Mouse (Mus musculus): ENCODE results near the gene Gnai2. TPM values are rescaled to one million over a fixed set of nuclear protein-coding genes. Genes with fewer than 3 reads are reported as not detected.

The Gnai2 gene
- polyA plus RNA-seq, 1 experiment from 2014 or later = 153 TPM

DNA sequence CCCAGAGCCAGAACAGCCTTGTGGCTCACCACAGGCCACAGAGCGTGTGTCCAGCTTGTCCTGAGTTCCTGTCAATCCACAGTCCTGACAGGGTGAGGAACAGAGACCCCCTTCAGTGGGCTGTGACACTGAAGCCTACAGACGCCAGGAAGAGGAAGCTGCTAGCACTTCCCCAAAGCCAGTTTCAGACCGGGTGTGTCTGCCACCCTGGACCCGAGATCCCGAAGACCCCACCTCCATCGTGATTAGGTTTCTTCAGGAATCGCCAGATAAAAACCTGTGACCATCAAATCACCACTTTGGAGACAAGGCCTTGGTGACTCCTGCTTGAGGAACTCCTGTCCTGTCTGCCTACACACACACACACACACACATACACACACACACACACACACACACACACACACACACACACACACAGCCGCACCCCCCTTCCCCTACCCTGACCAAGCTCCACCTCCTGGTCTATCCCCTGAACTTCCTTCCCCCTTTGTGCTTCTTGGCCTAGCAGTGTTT is 5.1 kb upstream of the Gnai2 start:
- H3K4me3 ChIP-seq (ENCODE audit: low read depth, low read length) = no peak overlapping the region
- H3K4me2 ChIP-seq (ENCODE audit: low read depth, low read length) = no peak overlapping the region
- H3K36me3 ChIP-seq (ENCODE audit: control insufficient read depth, insufficient read depth) = no peaks in the 10 kb centered on the region
- H3K4me1 ChIP-seq (ENCODE audit: control insufficient read depth, low read depth, low read length) = peaks cover 24% of the 10 kb centered on the region
- H3K9ac ChIP-seq (ENCODE audit: low read depth, low read length) = no peak overlapping the region
- H3K27me3 ChIP-seq (ENCODE audit: control insufficient read depth, insufficient read depth, low read depth, low read length) = peaks cover 4% of the 10 kb centered on the region; the same call in 1 of the 2 replicates
- H3K9me3 ChIP-seq (replicated peaks; ENCODE audit: control insufficient read depth, low read length) = no peaks in the 10 kb centered on the region
- ATAC-seq (ENCODE audit: low read depth) = no peak
- peak overlapping the region; percentile 56 for H3K27ac ChIP-seq (ENCODE audit: low read length)
- WGBS (ENCODE audit: insufficient replicate concordance) = 19% methylated on average over 7 of the region's 8 CpGs

DNA sequence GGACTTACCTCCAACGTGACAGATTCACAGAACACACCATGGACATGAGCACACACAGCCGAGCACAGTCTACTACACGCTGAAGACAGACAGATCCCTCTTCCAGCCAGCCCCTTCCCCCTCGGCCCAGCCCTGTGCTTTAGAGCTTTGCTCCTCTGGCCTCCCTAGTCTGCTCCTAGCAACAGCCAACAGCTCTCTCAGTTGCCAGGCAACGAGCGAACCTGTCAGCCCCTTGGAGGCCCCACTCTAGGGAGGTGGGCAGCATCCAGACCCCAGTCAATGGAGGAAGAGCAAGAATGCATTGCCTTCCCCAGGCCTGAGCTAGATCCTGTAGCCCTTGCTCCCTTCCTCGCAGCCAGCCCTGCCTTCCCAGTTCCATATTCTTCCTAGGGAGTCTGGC is 1.9 kb upstream of the Gnai2 start:
- Histone ChIP-seq H3K9ac (ENCODE audit: low read depth, low read length) (no peak overlapping the region), H3K4me3 (ENCODE audit: low read depth, low read length) (no peak overlapping the region), H3K27ac (ENCODE audit: low read length) (no peak overlapping the region), H3K4me2 (ENCODE audit: low read depth, low read length) (no peak overlapping the region), H3K4me1 (ENCODE audit: control insufficient read depth, low read depth, low read length) (peaks cover 28% of the 10 kb centered on the region), H3K36me3 (ENCODE audit: control insufficient read depth, insufficient read depth) (no peaks in the 10 kb centered on the region), H3K9me3 (replicated peaks; ENCODE audit: control insufficient read depth, low read length) (no peaks in the 10 kb centered on the region), H3K27me3 (ENCODE audit: control insufficient read depth, insufficient read depth, low read depth, low read length) (no peaks in the 10 kb centered on the region)
- 69% methylated on average over 7 of the region's 7 CpGs for WGBS (ENCODE audit: insufficient replicate concordance)
- ATAC-seq (ENCODE audit: low read depth) = no peak

DNA sequence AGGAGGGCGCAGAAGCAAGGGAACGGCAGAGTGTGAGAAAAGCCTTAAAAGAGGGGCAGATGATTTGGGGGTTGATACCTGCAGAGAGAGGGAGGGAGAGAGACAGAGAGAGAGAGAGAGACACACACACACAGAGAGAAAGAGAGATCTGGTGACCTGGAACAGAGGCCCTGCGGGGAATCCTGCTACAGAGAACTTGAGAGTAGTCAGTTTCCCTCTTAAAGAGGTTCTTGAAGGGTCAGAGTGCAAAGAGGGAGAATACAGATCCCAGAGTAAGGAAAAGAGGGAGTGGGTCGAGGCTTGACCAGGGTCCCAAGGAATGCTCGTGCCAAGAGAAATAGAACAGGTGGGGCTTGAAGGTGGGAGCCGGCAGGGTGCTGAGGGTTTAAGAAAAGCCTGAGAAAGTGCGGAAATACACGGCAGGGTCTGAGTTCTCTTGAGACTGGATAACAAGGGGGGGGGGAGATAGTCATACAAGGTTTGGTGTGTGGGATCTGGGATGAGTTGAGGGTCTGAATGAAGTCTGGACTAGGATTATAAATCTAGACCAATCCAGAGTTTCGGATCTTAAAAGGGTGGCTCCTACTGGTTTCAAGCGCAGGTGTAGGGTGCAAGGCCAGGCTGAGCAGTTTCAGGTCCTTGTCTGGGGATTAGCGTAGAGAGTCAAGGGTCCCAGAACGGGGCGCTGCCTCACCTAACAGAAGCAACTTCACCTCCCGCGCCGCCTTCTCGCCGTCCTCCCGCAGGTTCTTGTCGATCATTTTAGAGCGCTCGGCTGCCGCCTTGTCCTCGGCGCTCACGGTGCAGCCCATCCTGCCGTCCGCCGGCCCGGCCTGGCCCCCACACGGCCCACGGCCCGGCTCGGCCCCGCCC is 525 bp downstream of the Gnai2 start:
- peak overlapping the region; percentile 92 for H3K9ac ChIP-seq (ENCODE audit: low read depth, low read length)
- no peaks in the 10 kb centered on the region for H3K36me3 ChIP-seq (ENCODE audit: control insufficient read depth, insufficient read depth)
- H3K27ac ChIP-seq (ENCODE audit: low read length) = peak overlapping the region; percentile 92
- H3K4me1 ChIP-seq (ENCODE audit: control insufficient read depth, low read depth, low read length) = peaks cover 52% of the 10 kb centered on the region
- ATAC-seq (ENCODE audit: low read depth) = peak; percentile 1; the same call in 1 of the 2 replicates
- H3K4me2 ChIP-seq (ENCODE audit: low read depth, low read length) = peak overlapping the region; percentile 99
- no peaks in the 10 kb centered on the region for H3K27me3 ChIP-seq (ENCODE audit: control insufficient read depth, insufficient read depth, low read depth, low read length)
- peak overlapping the region; percentile 78 for H3K4me3 ChIP-seq (ENCODE audit: low read depth, low read length)
- WGBS (ENCODE audit: insufficient replicate concordance) = under 1% methylated on average over 35 of the region's 35 CpGs
- H3K9me3 ChIP-seq (replicated peaks; ENCODE audit: control insufficient read depth, low read length) = no peaks in the 10 kb centered on the region

DNA sequence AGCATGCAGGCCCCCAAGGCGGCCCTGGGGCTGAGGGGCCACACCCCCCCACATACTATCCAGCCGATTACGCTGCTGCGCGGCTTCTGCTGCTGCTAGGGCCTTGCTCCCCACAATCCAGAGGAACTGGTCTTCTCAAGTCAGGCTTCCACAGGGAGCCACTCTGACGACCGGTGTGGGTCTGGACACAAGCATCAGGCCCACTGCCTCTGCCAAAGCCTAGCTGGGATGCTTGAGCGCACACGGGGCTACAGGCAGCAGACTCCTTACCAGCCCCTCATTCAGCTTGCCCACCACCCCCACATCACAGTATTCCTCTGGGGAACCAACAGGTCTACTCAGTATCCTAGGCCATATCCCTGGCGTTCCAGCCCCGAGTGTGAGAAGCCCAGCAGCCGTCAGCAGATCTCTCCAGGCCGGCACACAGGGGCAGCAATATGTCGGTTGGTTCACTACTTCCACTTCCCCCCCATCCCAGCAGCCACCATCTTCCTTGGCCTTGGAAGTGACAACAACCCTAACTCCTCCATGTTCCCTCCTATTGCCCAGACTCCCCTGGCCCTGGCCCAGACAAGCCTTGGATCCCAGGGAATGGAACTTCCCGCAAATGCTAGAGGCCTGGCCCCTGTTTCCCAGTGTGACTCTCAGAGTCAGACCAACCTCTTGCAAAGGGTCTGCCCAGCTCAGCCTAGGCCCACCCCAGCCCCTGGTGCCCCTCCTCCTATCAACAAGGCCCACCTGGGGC is 1.3 kb downstream of the Gnai2 start:
- ATAC-seq (ENCODE audit: low read depth) = no peak
- H3K27me3 ChIP-seq (ENCODE audit: control insufficient read depth, insufficient read depth, low read depth, low read length) = no peaks in the 10 kb centered on the region

DNA sequence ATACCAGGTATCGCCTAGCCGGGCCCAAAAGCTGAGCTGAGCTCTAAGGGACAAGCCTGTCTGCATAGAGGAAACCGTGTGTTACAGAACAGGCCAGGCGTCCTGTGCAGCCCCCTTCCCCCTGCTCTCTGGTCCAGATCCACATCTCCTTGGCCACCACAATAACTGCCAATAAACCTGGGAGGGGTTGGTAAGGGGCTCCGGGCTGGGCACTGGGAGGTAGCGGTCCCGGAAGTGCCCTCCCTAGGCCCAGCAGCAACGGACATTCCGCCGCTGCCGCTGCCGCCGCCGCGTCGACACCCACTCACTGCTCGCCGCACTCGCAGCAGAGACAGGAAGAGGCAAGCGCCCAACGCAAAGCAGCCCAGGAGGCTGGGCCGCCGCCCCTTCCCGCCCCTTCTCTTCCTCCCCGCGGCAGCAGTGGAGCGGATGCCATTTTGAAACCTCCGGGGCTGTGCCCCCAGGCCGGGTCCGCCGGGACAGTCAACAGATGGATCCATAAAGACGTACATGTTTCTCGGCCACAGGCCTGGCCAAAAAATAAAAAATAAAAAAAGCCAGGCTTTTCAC is 2.0 kb downstream of the Gnai2 start:
- peak overlapping the region; percentile 99 for H3K4me2 ChIP-seq (ENCODE audit: low read depth, low read length)
- peak; percentile 28 for ATAC-seq (ENCODE audit: low read depth)
- peaks cover 67% of the 10 kb centered on the region for H3K4me1 ChIP-seq (ENCODE audit: control insufficient read depth, low read depth, low read length)
- no peaks in the 10 kb centered on the region for H3K27me3 ChIP-seq (ENCODE audit: control insufficient read depth, insufficient read depth, low read depth, low read length)
- H3K36me3 ChIP-seq (ENCODE audit: control insufficient read depth, insufficient read depth) = 0 out of 2 replicates have a peak, but pooled peaks cover 2% of the 10 kb centered on the region
- WGBS (ENCODE audit: insufficient replicate concordance) = under 1% methylated on average over 33 of the region's 33 CpGs
- H3K27ac ChIP-seq (ENCODE audit: low read length) = peak overlapping the region; percentile 92
- peak overlapping the region; percentile 92 for H3K9ac ChIP-seq (ENCODE audit: low read depth, low read length)
- H3K4me3 ChIP-seq (ENCODE audit: low read depth, low read length) = peak overlapping the region; percentile 78
- no peaks in the 10 kb centered on the region for H3K9me3 ChIP-seq (replicated peaks; ENCODE audit: control insufficient read depth, low read length)

More for the DNA sequence above, 1.3 kb downstream of the Gnai2 start:
- Histone ChIP-seq H3K9ac (ENCODE audit: low read depth, low read length) (peak overlapping the region; percentile 92), H3K4me1 (ENCODE audit: control insufficient read depth, low read depth, low read length) (peaks cover 60% of the 10 kb centered on the region), H3K9me3 (replicated peaks; ENCODE audit: control insufficient read depth, low read length) (no peaks in the 10 kb centered on the region), H3K27ac (ENCODE audit: low read length) (peak overlapping the region; percentile 92), H3K36me3 (ENCODE audit: control insufficient read depth, insufficient read depth) (no peaks in the 10 kb centered on the region), H3K4me3 (ENCODE audit: low read depth, low read length) (peak overlapping the region; percentile 78), H3K4me2 (ENCODE audit: low read depth, low read length) (peak overlapping the region; percentile 99)
- WGBS (ENCODE audit: insufficient replicate concordance) = under 1% methylated on average over 15 of the region's 15 CpGs

DNA sequence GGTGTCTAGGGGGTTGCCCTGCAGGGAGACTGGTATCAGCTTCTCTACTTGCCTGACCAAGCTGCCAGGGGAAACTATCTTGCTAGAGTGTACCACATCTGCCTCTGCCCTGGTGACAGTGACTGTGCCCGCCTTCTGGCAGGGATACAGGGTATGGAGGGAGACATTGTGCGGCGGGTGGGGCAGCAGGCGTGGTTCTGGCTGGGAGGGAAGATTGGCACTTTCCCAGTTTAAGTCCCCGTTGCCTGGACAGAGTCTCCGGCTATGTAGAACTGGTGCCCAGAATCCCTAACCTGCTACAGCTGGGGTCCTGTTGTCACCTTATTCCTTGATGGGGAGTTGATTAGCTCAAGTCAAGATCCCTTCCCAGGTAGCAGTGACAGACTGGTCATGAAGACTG is 2.7 kb downstream of the Gnai2 start:
- 0 out of 2 replicates have a peak, but pooled peaks cover 2% of the 10 kb centered on the region for H3K36me3 ChIP-seq (ENCODE audit: control insufficient read depth, insufficient read depth)
- 14% methylated on average over 6 of the region's 6 CpGs for WGBS (ENCODE audit: insufficient replicate concordance)
- peak overlapping the region; percentile 78 for H3K4me3 ChIP-seq (ENCODE audit: low read depth, low read length)
- peak; percentile 2; the same call in 1 of the 2 replicates for ATAC-seq (ENCODE audit: low read depth)
- peak overlapping the region; percentile 92 for H3K9ac ChIP-seq (ENCODE audit: low read depth, low read length)
- peak overlapping the region; percentile 92 for H3K27ac ChIP-seq (ENCODE audit: low read length)
- peak overlapping the region; percentile 99 for H3K4me2 ChIP-seq (ENCODE audit: low read depth, low read length)
- H3K9me3 ChIP-seq (replicated peaks; ENCODE audit: control insufficient read depth, low read length) = no peaks in the 10 kb centered on the region
- H3K4me1 ChIP-seq (ENCODE audit: control insufficient read depth, low read depth, low read length) = peaks cover 73% of the 10 kb centered on the region
- H3K27me3 ChIP-seq (ENCODE audit: control insufficient read depth, insufficient read depth, low read depth, low read length) = no peaks in the 10 kb centered on the region

DNA sequence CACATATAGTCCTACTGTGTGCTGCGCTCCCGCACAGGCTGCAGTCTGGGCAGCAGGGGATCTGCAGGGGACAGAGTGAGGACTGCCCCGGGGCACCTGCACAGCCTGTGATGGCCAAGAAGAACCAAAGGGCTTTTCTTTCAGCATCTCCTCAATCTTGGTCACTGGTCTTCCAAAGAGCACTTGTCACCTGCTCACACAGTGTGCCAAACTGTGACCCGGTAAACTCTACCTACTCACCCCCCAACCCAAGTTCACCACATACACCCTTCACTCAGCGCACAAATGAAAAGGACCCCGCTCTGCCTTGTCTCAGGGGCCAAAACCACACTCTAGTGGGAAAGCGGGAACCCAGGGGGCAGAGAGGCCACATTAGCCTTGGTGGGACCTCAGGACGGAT is 3.3 kb downstream of the Gnai2 start:
- Histone ChIP-seq H3K4me1 (ENCODE audit: control insufficient read depth, low read depth, low read length) (peaks cover 80% of the 10 kb centered on the region), H3K4me2 (ENCODE audit: low read depth, low read length) (peak overlapping the region; percentile 99), H3K36me3 (ENCODE audit: control insufficient read depth, insufficient read depth) (0 out of 2 replicates have a peak, but pooled peaks cover 2% of the 10 kb centered on the region), H3K4me3 (ENCODE audit: low read depth, low read length) (no peak overlapping the region; the same call in 1 of the 2 replicates), H3K9me3 (replicated peaks; ENCODE audit: control insufficient read depth, low read length) (no peaks in the 10 kb centered on the region), H3K27me3 (ENCODE audit: control insufficient read depth, insufficient read depth, low read depth, low read length) (no peaks in the 10 kb centered on the region), H3K9ac (ENCODE audit: low read depth, low read length) (0 out of 2 replicates have a peak overlapping the region, but pooled peaks have one; percentile 92), H3K27ac (ENCODE audit: low read length) (peak overlapping the region; percentile 92)
- WGBS (ENCODE audit: insufficient replicate concordance) = 93% methylated on average over 8 of the region's 8 CpGs
- no peak for ATAC-seq (ENCODE audit: low read depth)

DNA sequence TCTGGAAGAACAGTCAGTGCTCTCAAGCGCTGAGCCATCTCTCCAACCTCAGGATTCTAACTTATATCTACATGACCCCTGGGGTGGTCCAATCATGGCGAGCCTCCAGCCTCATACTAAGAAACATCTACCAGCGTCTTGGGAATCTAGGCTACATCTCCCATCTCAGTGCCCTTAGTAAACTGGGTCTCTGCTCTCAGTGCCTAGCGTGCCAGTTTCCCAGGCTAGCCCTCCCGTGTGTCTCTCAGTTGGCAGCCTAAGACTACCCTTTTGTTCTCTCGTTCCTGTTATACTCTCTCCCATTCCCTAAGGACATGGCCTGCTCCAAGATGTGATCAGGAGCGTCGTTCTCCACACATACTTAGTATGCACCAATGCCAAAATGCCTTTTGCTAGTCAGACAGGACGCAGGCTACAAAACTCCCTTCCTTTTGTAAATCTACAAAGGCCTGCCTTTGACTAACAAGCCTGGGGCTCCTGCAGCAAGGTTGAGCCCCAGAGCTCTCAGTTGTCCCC is 3.8 kb downstream of the Gnai2 start:
- Histone ChIP-seq H3K9ac (ENCODE audit: low read depth, low read length) (no peak overlapping the region), H3K4me3 (ENCODE audit: low read depth, low read length) (no peak overlapping the region), H3K9me3 (replicated peaks; ENCODE audit: control insufficient read depth, low read length) (no peaks in the 10 kb centered on the region), H3K4me1 (ENCODE audit: control insufficient read depth, low read depth, low read length) (peaks cover 85% of the 10 kb centered on the region), H3K27ac (ENCODE audit: low read length) (0 out of 2 replicates have a peak overlapping the region, but pooled peaks have one; percentile 51), H3K4me2 (ENCODE audit: low read depth, low read length) (no peak overlapping the region), H3K27me3 (ENCODE audit: control insufficient read depth, insufficient read depth, low read depth, low read length) (no peaks in the 10 kb centered on the region), H3K36me3 (ENCODE audit: control insufficient read depth, insufficient read depth) (0 out of 2 replicates have a peak, but pooled peaks cover 2% of the 10 kb centered on the region)
- WGBS (ENCODE audit: insufficient replicate concordance) = 82% methylated on average over 9 of the region's 9 CpGs
- no peak for ATAC-seq (ENCODE audit: low read depth)
